Mouse (Mus musculus): ENCODE measurements around the gene Il5.

- TF ChIP-seq CTCF (IDR thresholded peaks at IDR 0.05; ENCODE audit: insufficient read depth, low read depth, low read length) (no peak), POLR2A (IDR thresholded peaks at IDR 0.05; ENCODE audit: insufficient read depth, low read depth, low read length) (0 out of 2 replicates have a peak, but pooled peaks have one; percentile 21)
Measured at GRCm38 (mm10) chr11:53769760-53770124, 49.1 kb downstream of the Il5 start, which contains the start of gene Irf1.
